Mouse (Mus musculus): ENCODE data around the gene Arhgef6. TPM values are rescaled to one million over a fixed set of nuclear protein-coding genes. Genes with fewer than 3 reads are reported as not detected.

Arhgef6 gene
- total RNA-seq, 2 experiments from 2014 or later = 35.8 to 38.8 TPM

GRCm38 (mm10) chrX:57200397-57200796 lies 138.1 kb downstream of the Arhgef6 start:
- DNase-seq (ENCODE audit: low spot score in 2 of 2) = no peak

GRCm38 (mm10) chrX:57198036-57198435 lies 140.5 kb downstream of the Arhgef6 start:
- no peak for DNase-seq (ENCODE audit: low spot score in 2 of 2)

- DNase-seq (ENCODE audit: low spot score in 2 of 2) = no peak
These were observed 142.2 kb downstream of the Arhgef6 start for GRCm38 (mm10) chrX:57196319-57196718.

- DNase-seq (ENCODE audit: low spot score in 2 of 2) = no peak
These were observed 149.2 kb downstream of the Arhgef6 start for GRCm38 (mm10) chrX:57189335-57189734.

- no peak for DNase-seq (ENCODE audit: low spot score in 2 of 2)
These were observed 151.2 kb downstream of the Arhgef6 start for GRCm38 (mm10) chrX:57187301-57187700.

- DNase-seq (ENCODE audit: low spot score in 2 of 2) = no peak
These were observed 155.2 kb downstream of the Arhgef6 start for GRCm38 (mm10) chrX:57183359-57183758.

GRCm38 (mm10) chrX:57182470-57182869 lies 156.1 kb downstream of the Arhgef6 start:
- DNase-seq (ENCODE audit: low spot score in 2 of 2) = no peak

Other genes starting within 250 kb of the Arhgef6 start
- gene Cd40lg, start 126.6 kb downstream of the Arhgef6 start, total RNA-seq (2021) = not detected
- 10 to 100 TPM; 53.4 to 63.8 TPM for gene Rbmx, start 54.3 kb upstream of the Arhgef6 start, total RNA-seq (2021)
- not detected for gene Gm364, start 70.4 kb upstream of the Arhgef6 start, total RNA-seq (2021)
- not detected for gene Gpr101, start 165.0 kb upstream of the Arhgef6 start, total RNA-seq (2021)

All from adrenal gland, postnatal 4 days (tissue).